Mouse (Mus musculus) heart, postnatal 4 days (tissue): Measurements from ENCODE around the gene Prkch. TPM values are rescaled to one million over a fixed set of nuclear protein-coding genes. Genes with fewer than 3 reads are reported as not detected.

Experiments
- DNase-seq: peaks from one replicate; pipeline ENCODE4 v3.0.0; 2021
- total RNA-seq, 2 experiments: library from RNA; stranded (reverse); gene quantifications; 2 replicates each; pipeline ENCODE4 v1.2.3; 2021

Gene Prkch
- total RNA-seq, 2 experiments from 2014 or later: 22.6 to 23.1 TPM

DNA sequence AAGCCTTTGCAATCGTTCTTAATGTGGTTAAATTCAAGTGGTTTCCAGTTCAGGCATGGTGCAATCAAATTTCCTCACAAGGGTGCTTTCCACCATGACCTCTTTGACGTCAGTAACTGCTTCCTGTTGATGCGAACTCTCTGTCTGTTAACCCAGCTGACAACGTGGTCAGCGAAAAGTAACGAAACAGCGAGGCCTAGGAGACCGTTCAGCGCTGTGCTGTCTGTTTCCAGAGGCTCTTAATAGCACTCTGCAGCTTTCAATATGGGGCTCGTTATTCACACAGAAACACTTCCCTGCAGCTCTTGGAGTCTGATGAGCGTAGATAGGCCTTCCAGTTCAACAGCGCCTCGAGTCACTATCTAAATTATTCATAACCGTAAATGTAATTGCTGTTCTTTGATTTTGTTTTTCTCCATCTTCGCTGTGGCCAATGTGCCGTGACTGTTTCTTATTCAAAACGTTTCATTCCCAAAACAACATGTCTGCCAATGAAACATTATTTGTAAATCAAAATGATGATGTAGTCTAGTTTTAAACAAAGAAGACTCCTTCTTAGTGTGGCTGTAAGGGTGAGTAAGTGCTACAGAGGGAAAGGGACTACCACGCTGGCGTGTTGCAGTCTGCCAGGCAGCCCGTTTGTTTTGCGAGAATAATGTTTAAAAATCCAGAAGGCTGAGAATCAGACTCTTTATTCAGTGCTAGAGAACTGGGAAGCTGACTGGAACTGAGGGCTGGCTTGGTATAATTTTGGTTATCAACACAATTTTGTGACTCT, 131.5 kb downstream of the Prkch start:
- no peak for DNase-seq

DNA sequence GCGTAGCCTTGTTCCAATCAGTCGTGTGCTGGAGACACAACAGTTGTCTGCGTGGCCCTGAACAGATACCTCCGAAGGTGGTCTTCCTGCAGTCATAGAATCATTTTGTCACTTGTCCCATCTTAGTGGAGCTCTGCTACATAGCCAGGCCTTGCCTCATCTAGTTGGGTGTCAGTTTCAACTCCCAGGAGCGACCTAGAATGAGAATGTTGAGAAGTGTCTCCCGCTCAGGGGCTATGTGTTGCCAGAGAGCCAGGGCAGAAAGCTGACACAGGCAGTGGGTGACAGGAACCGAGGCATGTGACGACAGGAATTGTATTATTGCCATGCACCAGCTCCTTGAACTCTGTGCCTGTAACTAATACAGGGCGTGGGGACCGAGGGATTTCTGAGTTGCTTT, 133.4 kb downstream of the Prkch start:
- no peak for DNase-seq

DNA sequence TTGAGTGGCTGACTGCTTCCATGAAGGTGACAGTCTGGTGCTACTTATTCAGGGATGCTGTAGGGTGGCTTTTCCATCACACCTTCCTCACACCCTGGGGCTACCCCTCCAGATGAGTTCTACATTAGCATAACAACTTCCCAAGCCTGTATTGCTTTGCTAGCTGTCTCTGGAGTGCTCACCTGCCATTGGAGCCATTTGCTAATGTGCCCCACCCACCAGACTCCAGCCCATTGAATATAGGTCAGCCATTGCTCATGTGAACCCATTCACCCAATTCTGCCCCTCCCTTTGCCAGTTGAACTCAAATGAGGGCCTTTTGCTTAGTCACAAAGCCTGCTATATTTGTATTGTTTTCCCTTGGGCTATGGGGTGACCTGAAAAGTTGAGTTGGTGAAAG, 135.2 kb downstream of the Prkch start:
- DNase-seq: no peak

DNA sequence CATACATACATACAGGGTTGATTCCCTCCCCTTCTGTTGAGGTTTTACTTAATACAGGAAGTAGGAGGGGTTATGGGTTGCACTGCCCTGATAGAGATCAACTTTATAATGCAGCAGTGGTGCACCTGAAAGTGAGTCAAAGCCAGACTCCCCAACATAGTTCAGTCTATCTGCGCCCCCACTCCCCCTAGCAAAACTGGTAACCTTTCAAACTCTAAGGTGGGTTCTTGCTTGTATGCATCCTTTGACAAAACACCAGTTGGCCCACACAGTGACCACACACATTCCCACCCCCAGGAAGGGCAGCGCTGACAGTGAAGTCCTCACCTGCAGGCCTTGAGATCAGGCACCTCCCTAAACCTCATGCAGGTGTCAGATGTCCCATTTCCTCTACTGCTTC, 135.9 kb downstream of the Prkch start:
- no peak for DNase-seq

DNA sequence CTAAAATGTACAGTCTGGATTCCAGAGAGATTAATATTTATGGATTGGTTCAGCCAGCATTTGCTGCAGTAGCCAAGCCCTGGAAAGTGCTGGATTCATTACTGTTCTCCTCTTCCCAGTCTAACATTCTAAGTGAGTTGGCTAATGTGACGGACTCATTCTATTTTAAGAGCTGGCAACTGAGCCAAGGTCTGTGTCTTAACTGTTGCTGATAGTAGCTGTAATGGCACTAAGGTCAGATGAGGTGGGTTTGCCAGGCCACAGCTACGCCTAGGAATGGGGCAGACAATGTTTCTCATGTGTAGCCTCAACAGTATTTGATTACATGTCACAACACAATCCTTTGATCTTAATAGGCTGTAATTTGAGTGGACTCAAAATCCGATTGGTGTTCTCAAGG, 137.5 kb downstream of the Prkch start:
- DNase-seq: peak; percentile 53

DNA sequence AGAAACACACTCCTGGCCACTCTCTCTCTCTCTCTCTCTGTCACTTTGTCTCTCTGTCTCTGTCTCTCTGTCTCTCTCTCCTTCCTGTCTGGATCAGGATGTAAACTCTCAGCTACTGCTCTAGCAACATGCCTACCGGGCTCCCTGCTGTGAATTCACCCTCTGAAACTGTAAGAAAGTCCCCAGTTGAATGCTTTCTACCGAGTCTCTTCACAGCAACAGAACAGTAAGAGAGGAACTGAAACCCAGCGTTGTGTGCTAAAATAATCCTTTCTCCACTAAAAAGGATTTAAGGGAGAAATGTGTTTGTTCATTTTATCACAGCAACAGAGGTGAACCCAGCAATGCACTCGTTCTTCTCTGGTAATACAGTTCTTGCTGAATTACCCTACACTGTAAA, 138.5 kb downstream of the Prkch start:
- DNase-seq: no peak

DNA sequence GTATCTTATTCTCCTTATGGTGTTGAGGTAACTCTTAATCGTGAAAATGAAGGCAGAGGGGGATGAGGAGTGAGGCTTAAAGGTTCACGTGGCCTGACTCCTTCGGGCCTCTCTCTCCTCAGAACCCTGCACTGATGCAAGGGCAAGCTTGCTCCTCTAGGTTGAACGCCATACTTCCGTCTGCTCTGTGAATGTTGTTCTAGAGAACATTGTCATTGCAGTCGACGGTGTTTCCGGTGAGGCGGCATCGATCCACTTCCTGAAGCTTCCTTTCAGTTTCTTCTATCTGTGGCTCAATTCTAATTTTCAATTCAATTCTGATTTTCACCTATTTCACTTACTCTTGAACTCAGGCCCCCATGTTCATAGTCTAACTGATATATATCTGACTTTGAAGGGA, 139.3 kb downstream of the Prkch start:
- DNase-seq: no peak

DNA sequence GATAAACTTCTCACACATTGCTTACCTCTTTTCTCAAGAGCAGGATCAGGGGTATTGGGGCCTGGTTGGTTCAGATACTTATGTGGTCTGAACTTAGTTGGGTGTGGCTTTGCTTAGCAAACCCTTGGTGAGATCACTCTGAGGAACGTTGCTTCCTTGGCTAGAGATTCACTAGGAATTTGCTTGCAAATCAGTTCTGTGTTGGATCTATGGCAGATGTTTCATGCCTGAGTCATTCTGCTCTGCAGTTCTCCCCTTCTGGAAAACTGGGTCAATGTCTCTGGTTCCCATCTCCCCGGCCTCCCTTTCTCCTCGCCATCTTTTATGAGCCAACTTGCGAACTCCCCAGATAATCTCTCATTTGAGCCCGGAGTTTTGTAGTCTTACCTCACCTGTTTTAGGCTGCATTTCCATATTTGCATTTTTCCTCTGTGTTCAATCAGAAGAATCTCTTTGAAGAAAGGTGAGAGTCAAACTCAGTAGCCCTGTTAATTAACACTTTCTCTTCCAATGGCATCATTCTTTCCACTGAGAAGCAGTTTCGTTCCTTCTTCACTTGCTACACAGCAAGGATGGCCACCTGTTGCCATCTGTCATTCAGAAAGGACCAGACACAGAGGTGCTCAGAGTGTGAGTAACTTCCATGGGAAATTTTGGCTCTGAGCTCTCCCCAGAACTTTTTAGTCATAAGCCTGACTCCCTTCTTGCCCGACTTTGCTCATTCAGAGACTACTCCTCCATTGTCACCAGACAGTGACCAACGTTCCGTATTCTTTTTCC, 141.4 kb downstream of the Prkch start:
- DNase-seq: no peak

DNA sequence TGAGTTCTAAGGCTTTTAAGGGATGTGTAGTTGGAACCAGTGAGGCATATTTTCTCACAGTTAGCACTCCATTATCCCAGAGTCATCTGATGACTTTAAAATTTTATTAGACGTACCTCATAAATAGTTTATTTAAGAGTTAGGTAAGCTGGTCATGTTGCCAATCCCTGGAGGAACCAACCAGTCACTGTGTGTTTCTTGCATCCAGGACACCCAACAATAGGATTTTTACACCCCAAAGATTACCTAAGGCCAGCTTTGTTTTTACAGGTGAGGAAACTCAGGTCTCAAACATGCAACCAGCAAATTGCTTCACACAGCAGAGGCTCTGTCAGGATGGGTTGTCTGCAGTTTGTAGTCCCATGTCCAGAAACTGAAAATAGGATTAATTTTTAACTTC, 142.4 kb downstream of the Prkch start:
- DNase-seq: no peak

DNA sequence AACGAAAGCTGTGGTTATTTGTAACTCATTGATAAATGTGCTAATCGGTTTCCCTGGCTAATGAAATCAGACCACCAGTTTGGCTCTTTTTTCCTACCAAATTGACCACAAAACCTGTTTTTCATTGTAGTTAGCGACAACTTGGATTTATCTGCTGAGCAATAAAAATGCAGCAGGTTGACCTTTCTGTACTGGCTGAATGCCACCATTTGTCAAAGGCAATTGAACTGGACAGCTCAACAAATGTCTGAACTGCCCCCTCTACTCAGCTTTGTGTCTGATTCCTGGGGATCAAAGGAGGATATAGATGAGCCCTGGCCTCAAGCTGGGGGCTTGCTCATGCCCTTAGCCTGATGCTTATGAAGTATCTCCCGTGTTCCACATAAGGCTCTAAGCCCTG, 146.0 kb downstream of the Prkch start:
- DNase-seq: no peak

DNA sequence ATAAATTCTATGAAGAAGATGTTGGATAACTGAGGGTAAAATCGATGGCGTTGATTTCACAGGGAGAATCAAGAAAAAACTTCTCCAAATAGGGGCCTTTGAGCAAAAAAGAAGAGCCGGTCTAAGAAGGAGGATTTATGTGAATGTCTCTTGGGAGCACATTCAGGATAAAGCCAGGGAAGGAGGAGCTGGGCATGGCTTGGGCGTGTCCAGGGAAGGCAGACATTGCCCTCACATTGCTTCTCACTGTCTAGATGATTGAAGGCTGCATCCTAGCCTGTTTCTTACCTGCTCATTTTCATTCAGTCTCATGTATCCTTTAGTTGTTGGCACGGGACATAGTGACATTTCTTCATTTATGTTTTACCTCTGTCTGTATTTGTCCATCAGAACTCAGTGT, 146.5 kb downstream of the Prkch start:
- no peak for DNase-seq

DNA sequence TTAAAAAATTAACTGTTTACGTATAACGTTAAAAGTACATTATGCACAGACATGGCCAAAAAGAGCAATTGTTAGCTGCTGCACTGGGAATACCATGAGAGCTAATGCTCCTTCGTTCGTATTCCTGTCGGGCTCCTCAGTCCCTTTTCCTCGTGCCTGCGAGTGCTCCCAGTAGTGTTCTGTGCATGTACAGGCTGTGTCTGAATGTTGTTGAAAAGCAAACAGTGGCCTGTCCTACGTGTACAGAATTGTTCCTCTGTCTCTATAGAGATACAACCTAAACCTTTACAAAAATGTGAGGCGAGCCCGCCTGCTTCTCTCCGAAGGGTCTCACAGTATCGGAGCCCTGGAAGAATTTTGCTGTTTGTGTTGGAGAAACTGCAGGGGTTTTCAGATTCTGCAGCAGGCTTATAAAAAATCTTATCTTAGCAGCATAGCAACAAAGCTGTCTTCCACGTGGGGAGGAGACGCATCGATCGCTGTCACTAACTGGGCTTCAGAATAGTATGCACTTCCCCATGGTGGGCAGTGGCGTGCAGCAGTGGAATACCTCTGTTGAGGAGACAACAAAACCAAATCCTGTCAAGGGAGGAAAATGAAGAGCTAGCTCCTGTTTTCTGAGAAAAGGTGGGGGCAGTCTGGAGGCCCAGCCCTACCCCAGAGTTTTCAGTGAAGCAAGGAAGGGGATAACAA, 147.4 kb downstream of the Prkch start:
- DNase-seq: no peak

DNA sequence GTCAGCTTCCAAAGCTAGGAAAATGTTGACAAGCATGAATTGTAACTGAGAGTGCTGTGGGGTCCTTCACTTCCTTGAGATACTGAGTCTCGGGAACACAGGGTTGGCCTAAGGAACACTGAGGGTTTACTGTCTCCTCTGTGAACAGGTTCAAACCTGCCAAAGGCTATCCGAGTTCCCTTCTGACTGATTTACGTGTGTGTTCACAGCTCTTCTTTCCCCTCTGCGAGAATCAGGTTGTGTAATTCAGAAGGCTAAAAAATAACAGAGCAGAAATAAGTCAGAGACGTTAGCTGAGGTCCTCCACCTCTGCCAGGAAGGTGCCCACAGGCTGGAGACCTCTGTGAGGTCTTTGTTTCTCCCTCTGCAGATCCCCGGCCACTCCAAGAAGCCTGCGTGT, 148.3 kb downstream of the Prkch start:
- no peak for DNase-seq

DNA sequence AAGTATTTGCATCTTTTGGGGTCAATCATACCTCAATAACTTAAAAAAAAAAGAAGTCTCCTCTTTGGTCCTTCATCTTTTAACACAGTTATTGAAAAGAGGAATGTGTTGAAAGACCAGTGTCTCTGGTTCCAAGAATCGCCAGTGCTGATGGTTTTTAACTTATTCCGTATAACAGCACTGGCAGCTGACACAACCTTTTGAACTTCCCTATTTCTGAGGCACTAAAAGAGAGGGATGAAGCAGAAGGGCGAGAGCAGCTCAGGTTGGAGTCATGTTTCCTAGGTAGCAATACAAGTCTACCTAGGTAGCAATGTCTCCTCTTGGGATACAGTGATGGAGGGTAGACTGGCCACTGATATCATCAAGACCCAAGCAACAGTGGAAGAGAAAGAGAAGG, 152.3 kb downstream of the Prkch start:
- no peak for DNase-seq

DNA sequence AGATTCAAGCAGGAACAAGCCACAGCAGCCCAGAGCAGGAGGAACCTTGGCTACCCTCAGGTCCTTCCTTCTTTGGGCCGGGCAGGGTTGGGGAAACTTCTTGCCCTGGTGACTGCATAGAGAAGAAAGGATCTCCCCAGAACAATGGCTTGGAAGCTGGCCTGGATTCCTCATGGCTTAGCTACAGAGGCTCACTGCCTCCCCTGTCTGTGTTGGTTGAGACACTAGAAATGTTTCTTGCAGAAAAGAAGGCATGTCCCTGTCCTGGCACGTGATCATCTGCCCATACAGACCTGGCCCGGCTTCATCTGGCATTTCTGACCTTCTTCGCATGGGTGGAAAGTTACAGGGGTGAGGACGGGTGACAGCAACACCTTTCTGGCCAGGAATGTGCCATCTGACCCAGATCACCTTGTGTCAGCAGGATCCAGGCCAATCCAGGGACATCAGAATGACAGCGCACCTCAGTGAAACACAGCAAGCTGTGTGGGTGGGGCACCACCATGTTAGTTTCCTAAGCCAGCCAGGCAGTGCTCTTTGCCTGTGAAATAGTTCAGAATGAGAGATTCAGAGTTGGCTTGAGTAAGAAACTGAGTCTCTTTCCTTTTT, 155.1 kb downstream of the Prkch start:
- DNase-seq: peak; percentile 27

DNA sequence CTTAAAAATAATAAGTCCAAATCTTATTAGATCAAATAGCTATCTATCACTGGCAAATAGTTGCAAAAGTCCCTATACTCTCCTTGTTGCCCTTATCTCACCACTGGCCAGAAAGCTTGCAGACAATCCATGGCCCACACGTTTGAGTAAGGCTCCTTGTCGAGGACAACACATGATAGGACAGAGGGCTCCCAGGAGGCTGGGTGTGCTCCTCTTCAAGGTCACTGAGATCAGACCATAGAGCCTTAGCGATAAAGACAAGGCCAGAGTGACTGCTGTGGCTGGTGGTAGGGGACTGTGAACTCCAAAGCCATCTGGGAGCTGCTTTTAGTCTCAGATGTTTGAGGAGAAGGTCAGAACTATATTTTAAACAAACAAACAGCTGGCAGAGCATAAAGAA, 158.0 kb downstream of the Prkch start:
- no peak for DNase-seq

DNA sequence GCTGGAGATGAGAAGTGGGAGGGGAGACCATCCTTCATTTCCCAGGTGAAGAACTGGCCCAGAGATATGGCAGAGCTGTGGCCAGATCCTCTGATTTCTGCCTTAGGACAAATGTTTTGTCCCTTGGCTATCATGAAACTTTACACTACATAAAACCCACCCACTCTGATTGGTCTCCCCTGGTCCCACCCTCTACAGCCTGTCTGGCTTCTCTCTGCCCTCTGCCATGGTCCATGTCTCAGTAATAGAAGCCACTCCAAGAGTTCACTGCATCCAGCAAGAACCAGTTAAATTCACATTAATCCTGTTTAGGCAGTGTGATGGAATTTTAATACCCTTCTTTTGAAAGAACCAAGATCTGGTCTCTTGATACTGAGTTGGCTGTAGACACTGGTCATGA, 158.5 kb downstream of the Prkch start:
- DNase-seq: no peak

DNA sequence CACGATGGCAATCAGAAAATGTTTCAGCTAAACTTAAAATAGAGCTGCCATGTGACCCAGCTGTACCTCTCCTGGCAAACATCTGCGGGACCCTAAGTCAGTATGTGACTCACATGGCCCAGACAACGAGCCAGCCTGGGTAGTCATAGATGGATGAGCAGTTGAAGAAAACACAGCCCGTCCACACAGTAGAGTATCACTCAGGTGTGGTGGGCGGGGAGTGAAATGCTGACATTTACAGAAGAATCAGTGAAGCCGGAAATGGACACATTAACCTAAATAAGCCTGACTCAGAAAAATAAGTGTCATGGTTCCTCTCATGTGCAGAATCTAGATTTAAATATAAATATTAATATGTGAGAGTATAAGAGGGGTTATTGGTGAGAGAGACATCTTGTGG, 161.5 kb downstream of the Prkch start:
- no peak for DNase-seq

DNA sequence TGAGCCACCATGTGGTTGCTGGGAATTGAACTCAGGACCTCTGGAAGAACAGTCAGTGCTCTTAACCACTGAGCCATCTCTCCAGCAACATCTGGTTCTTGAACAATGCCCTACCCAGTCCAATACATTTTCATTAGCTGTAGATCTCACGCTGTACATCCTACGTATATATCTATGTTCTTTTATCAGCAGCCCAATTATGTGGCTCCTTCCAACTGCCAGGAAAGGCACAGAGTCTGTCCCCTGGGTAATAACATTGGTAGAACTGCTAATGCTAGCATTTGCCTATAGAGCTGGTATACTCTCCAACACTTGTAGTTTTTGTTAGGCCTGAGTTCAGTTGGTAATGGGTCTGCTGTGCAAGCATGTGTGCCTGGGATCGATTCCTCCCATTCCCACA, 163.8 kb downstream of the Prkch start:
- DNase-seq: no peak

DNA sequence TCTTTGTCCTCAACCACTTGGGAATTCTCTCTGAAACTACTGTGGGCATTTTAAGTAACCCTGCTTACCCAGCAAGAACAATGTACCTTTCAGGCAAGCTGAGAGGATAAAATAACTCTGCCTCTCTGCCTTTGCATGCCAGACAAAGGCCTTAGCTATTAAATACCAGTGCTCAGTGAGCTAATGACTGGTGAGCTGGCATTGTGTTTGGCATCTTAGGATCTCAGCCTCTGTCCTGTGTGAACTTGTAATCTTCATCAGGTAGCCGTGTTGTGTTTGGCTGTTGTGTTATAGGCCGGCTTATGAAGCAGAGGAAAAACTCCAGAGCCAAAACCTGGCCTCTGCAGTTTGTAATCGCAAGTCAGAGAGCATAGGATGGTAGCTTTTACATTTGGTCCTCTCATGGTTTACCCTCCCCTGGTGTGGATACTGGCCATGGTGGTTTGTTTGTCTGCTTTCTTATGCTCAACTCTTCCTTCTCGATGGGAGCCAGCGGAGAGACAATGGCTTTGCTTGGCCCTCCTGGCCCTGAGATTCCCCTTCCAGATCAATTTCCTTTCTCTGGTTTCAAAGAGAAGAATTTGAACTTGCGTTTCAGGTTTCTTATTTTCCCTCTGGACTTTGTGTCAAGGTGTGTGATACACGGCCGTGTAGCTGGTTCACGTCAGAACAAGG, 170.0 kb downstream of the Prkch start:
- DNase-seq: no peak

DNA sequence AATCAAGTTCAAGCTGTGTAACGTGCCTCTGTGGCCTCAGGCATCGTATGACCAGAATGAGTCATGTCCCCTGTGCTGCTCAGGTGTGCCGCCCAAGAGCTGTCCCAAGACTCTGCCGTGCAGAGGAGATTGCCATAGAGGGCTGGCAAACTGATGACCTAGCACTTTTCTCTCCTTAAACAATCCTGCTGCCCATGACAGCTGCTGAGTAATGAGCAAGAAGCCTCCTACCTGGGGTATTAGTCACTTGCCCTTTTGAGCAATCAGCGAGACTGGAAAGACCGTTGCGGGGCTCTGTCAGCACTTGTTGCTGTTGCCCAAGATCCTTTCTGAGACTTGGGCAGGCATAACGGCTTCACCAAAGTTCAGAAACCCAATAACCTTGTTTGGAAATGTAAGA, 171.1 kb downstream of the Prkch start:
- DNase-seq: no peak

DNA sequence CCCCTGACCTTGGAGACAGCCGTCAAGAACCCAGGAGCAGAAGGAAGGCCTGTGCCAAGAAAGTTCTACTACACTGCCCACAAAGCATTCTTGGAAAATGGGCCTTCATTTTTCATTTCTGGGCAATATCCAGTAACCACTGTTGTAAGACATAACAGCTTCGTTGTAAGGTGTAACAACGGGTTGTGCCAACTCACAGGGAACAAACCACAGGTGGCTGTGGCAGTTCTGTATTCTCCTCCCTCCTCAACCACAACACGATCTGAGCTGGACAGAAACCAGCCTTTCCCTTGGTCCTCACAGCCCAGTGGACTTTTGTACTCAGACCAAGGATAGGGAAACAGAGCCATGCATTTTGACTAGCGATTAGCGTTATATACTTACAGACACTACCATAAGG, 171.9 kb downstream of the Prkch start:
- no peak for DNase-seq

DNA sequence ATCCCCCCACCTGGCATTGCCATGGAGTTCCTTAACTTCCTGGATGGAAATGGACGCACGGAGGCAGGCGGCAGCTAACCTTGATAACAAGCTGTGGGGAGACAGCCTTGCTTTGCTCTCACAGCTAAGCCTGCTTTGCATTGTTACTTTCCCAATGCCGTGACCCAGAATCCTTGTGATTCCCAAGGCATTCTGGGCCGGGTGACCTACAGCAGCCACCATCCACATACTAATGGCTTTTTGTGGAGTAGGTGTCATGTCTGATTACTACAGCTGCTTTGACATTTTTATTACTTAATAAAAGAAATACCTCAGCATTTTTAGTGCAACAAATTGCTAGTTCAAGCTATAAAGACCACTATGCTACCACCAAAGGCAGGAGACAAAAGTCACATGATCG, 177.4 kb downstream of the Prkch start:
- DNase-seq: no peak
